Mouse (Mus musculus): ENCODE results near the gene Defa37. TPM values are rescaled to one million over a fixed set of nuclear protein-coding genes. Genes with fewer than 3 reads are reported as not detected.
"Not testable (repeated sequence)": the region's sequence is repeated elsewhere in the genome, so short reads cannot be mapped to it uniquely, and the experiment has no call there.

The Defa37 gene
- not detected for total RNA-seq (2021)
- long read RNA-seq, experiment 1, result 0 reads
- long read RNA-seq, experiment 2, result 0 reads

- DNase-seq (ENCODE audit: low spot score), result not testable (repeated sequence)
Measured at GRCm38 (mm10) chr8:21565086-21565485, at the start of gene Defa37. TSS of gene Defa37 (plus strand) at chr8:21565386.

DNA sequence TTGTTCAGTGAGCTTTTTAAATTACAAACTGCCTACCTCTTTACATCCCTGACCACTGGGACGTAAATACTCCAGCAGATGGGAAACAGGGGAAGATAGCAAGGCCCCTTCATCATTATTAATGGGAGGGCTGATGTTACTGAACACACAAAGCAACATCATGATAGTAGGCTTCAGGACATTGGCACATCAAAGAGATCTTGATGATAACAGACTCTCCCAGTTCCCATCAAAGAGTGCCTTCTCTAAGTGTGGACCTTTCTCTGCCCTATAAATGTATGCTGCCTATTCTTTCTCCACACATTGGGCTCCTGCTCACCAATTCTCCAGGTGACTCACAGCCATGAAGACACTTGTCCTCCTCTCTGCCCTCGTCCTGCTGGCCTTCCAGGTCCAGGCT lies 36.5 kb upstream of the Defa37 start, which contains the start of gene Defa32:
Gene Defa32, plus strand, starts transcription at position 301 of the 400 bp plus-strand sequence.
- not testable (repeated sequence) for DNase-seq (ENCODE audit: low spot score)

GRCm38 (mm10) chr8:21582706-21583105 lies 17.5 kb downstream of the Defa37 start, which contains the start of gene Defa28:
TSS of gene Defa28 (plus strand) at chr8:21583006.
- DNase-seq (ENCODE audit: low spot score), result not testable (repeated sequence)

- DNase-seq (ENCODE audit: low spot score), result not testable (repeated sequence)
Measured at GRCm38 (mm10) chr8:21594408-21594807, 29.2 kb downstream of the Defa37 start, which contains the start of gene Gm7861. TSS of gene Gm7861 (minus strand) at chr8:21594508.

Other genes with a start within 250 kb of the Defa37 start
- gene Defa27, start 249.8 kb upstream of the Defa37 start, total RNA-seq (2021), result not detected
- not detected for gene Defa29, start 238.4 kb upstream of the Defa37 start, total RNA-seq (2021)
- gene Defa2, start 186.9 kb upstream of the Defa37 start, total RNA-seq (2021), result not detected
- not detected for gene Defa33, start 173.6 kb upstream of the Defa37 start, total RNA-seq (2021)
- gene Defa36, start 138.0 kb upstream of the Defa37 start, total RNA-seq (2021), result not detected
- gene Gm7849, start 108.8 kb upstream of the Defa37 start, total RNA-seq (2021), result not detected
- not detected for gene Defa20, start 56.1 kb upstream of the Defa37 start, total RNA-seq (2021)
- gene Defa32, start 36.4 kb upstream of the Defa37 start, total RNA-seq (2021), result not detected
- gene Defa28, start 17.6 kb downstream of the Defa37 start, total RNA-seq (2021), result not detected
- gene Gm7861, start 29.1 kb downstream of the Defa37 start, total RNA-seq (2021), result not detected
- not detected for gene Defa26, start 52.8 kb downstream of the Defa37 start, total RNA-seq (2021)
- not detected for gene Defa17, start 90.4 kb downstream of the Defa37 start, total RNA-seq (2021)
- gene Defa34, start 100.4 kb downstream of the Defa37 start, total RNA-seq (2021), result not detected
- gene AY761184, start 138.3 kb downstream of the Defa37 start, total RNA-seq (2021), result not detected
- not detected for gene Defa24, start 169.1 kb downstream of the Defa37 start, total RNA-seq (2021)

Data from gastrocnemius, adult 18-20 months (tissue).